19 mouse cellular contexts compared by ENCODE assay signal in the genomic region with DNA sequence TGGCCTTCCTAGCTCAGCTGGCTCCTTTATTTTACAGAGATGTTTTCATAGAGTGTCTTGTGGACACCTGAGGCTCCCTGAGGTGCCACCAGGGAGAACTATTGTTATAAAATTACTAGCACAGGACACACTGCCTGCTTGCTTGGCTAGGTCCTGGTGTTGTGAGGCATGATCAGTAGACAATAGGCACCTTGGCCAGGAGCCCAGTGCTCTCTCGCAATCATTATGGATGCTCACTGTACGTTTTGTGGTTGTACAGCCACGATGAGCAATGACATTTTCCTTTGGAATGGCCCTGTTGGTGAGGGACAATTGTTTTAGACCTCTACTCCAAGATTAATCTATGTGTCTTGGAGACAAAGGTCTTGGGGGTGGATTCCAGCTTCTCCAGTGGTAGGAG.
"Had no signal": no experiment of that assay in that cellular context is flagged by ENCODE, and none has a peak within 500 bp of the region (broad histone marks: within the 10 kb centered on the region; RNA-seq: fewer than 3 reads in every experiment).

No protein-coding gene starts in this region.

- H3K4me1 ChIP-seq: limb, embryonic 10.5 days; liver, embryonic 12.5 days; liver, embryonic 15.5 days; midbrain, embryonic 13.5 days; neural tube, embryonic 13.5 days had no signal

- H3K27ac ChIP-seq: kidney, postnatal 0 days; layer of hippocampus, adult 2 months; limb, embryonic 10.5 days; limb, embryonic 13.5 days; liver, embryonic 12.5 days; liver, embryonic 15.5 days; macrophage; midbrain, embryonic 13.5 days; neural tube, embryonic 13.5 days had no signal

- H3K4me3 ChIP-seq: layer of hippocampus, adult 2 months; limb, embryonic 10.5 days; limb, embryonic 13.5 days; liver, embryonic 12.5 days; liver, embryonic 15.5 days; midbrain, embryonic 13.5 days; myocyte; neural tube, embryonic 13.5 days had no signal

- H3K36me3 ChIP-seq: limb, embryonic 10.5 days; limb, embryonic 13.5 days; liver, embryonic 12.5 days; liver, embryonic 15.5 days; midbrain, embryonic 13.5 days; neural tube, embryonic 13.5 days had no signal

- H3K27me3 ChIP-seq: limb, embryonic 13.5 days; liver, embryonic 12.5 days; liver, embryonic 15.5 days; midbrain, embryonic 13.5 days; neural tube, embryonic 13.5 days had no signal

- H3K4me2 ChIP-seq: limb, embryonic 13.5 days; liver, embryonic 12.5 days; liver, embryonic 15.5 days; midbrain, embryonic 13.5 days; neural tube, embryonic 13.5 days had no signal

- H3K9me3 ChIP-seq: limb, embryonic 10.5 days; liver, embryonic 12.5 days; liver, embryonic 15.5 days; neural tube, embryonic 13.5 days had no signal

- ATAC-seq: intestine, postnatal 0 days; liver, embryonic 12.5 days; midbrain, embryonic 13.5 days had no signal

- H3K9ac ChIP-seq: limb, embryonic 13.5 days; liver, embryonic 12.5 days; liver, embryonic 15.5 days; midbrain, embryonic 13.5 days; neural tube, embryonic 13.5 days had no signal

- DNase-seq: layer of hippocampus, adult 9-11 months; liver; lung, adult 18-20 months; right cerebral cortex, adult 18-20 months; right cerebral cortex, postnatal 14 days; right cerebral cortex, postnatal 4 days; thymus, adult 2 months; thymus, postnatal 25 days had no signal
